Mouse (Mus musculus) brain, embryonic 14.5 days (tissue): ENCODE results near the gene Rpl34. TPM values are rescaled to one million over a fixed set of nuclear protein-coding genes. Genes with fewer than 3 reads are reported as not detected.

ENCODE experiments used
- DNase-seq: peaks from one replicate; pipeline ENCODE4 v3.0.0-alpha.2; 2011; ENCODE audit warnings: low read depth
- CTCF ChIP-seq: fragments of 200-500 bp; IDR thresholded peaks from 2 replicates; pipeline ENCODE4 v1.5.1; 2012; ENCODE audit warnings: inconsistent platforms, mild to moderate bottlenecking, moderate library complexity, borderline replicate concordance; ENCODE audit not compliant: insufficient read depth, insufficient read length; ENCODE audit errors: extremely low read depth
- POLR2A ChIP-seq: fragments of 200-500 bp; IDR thresholded peaks from 2 replicates; pipeline ENCODE4 v1.6.1; 2012; ENCODE audit warnings: mild to moderate bottlenecking, inconsistent platforms, borderline replicate concordance; ENCODE audit not compliant: poor library complexity, insufficient read depth, insufficient read length, severe bottlenecking; ENCODE audit errors: extremely low read depth
- polyA plus RNA-seq: library from polyadenylated mRNA; depleted of rRNA; stranded (reverse); fragments of >200 nt; gene quantifications from 2 replicates; pipeline ENCODE4 v1.2.3, GENCODE M21; 2012; rRNA removed

Rpl34 gene
- polyA plus RNA-seq, 1 experiment, result 1,791 TPM

DNA sequence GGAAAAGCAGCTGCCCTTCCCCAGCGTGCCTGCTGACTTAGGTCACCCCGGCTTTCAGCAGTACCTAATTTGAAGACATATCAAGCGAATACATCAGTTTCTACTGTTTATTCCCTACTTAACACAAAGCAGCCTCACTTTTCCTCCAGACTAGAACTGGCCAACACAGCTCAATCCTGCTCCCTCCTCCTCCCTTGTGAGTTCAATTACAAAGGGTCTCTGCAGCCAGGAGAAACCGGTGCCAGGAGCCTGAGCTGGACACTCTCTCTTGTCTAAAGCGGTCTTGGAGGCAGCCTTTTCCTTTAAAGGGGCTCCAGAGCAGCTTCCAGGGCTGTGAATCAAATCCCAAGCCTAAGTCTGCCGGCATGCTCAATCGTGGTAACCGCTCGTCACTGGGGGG is 48.0 kb downstream of the Rpl34 start:
- no peak for TF ChIP-seq CTCF
- TF ChIP-seq POLR2A, result no peak
- no peak for DNase-seq

DNA sequence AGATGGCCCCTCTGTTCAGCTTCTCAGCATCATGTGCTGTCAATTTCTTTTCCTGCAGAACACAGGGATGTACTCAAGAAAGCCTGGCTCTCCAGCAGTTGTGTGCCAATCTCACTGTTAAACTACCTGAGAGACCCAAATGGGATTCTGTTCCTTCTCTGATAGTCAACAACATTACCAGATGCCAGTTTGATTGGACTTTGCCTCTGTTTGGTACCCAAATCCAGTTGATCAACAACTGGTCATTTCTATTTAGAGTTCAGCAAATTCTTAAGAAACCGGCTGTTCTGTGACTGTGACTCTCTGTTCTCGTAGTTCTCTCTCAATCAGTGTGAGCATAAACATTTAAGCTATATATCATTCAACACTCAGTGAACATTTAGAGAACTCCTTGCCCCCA is 49.0 kb downstream of the Rpl34 start:
- no peak for DNase-seq
- TF ChIP-seq POLR2A (no peak), CTCF (no peak)

DNA sequence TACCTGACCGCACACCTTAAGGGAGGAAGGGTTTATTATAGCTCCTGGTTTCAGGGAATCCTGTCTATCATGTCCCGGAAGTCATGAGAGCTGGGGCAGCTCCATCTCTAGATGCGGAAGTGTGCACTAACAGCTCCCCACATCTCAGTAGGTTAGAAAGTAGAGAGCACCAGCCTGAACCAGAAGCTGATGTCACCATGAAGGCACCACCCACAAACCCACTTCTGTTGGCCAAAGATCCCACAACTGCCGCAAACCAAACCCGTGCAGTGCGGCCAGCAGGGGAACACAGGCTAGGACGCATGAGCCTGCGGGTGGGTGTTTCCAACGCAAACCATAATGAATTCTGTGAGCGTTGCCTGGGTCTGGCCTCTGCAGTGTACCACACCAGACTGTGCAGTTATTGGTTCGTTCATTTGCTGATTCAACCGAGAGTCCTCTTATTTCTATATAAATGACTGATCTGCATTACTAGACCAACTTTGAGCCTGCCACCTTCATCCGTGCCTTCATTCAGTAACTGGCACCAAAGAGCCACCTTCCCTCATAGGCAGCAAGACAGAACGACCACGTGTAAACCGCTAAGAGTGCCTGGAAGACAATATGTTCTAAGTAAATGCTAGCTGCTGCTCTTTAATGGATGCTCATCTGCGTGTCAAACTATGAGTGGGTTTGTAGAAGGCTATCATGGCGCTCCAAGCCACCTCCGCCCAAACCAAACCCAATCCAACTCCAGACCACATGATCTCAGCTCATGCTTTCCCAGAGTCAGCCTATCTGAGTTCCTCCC is 52.3 kb downstream of the Rpl34 start:
- no peak for TF ChIP-seq CTCF
- no peak for DNase-seq

Other genes with a start within 250 kb of the Rpl34 start
- 0.03 TPM in 1 of 2 replicates, not detected in the other for gene Etnppl, start 113.0 kb downstream of the Rpl34 start, polyA plus RNA-seq
- 123 and 139 TPM in 2 replicates for gene Ostc, start 21.0 kb downstream of the Rpl34 start, polyA plus RNA-seq